Mouse (Mus musculus) inflammation-experienced regulatory T-cells, adult 16 weeks (primary cell): ENCODE results near the gene Memo1. TPM values are rescaled to one million over a fixed set of nuclear protein-coding genes. Genes with fewer than 3 reads are reported as not detected.

Source experiments
- polyA plus RNA-seq: library from polyadenylated mRNA; unstranded; fragments of 100-300 nt; shearing (Covaris generic); gene quantifications from one replicate; pipeline ENCODE4 v1.2.1, GENCODE M21; 2017

The Memo1 gene
- 43.4 TPM for polyA plus RNA-seq

DNA sequence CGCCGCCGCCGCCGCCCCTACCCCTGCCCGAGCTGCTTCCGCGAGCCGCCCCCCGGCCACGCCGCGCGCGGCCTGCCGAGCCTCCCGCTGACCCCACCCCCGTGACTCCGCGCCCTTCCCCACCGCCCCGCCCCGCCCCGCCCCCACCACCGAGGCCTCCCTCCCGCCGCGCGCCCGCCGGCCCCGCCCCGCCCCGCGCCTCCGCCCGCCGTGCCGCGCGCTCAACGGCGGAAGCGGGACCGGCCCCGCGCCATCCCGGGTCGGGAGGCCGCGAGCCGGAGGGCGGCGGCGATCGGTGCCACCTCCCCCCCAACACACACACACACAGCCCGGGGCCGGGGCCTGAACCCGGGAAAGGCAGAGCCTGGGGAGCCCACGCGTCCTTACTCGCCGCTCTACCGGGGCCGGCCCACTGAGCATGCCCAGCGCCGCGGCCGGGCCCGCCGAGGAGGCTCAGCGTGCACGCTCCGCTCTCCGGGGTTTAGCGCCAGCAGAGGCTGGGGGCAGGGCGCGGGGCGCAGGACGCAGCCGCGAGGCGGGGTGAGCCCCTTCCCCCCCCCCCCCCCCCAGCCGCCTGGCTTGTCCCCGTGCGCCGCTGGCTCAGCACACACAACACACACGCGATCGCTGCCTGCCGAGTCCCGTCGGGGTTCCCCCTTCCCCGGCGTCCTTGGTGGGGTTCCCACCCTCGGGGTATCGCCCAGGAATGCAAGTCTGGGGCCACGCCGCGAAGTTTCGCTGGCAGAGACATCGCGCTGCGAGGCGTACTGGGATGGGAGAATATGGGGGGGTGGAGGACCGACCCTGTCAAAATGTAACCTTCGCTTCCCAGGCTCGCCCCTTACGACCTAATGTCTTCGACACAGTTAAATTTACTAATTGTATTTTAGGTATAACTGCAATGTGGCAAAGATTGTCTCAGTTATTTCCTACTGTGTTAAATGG, at the start of gene Memo1:
Gene Memo1 (minus strand): TSS at position 496 of the 945 bp plus-strand sequence.

GRCm38 (mm10) chr17:74338937-74339804, 43.9 kb upstream of the Memo1 start, which contains the start of gene Spast:
Spast (plus strand) TSS chr17:74338987.

GRCm38 (mm10) chr17:74323844-74324243, 28.5 kb upstream of the Memo1 start, which contains the start of gene Dpy30:
Dpy30 (minus strand) TSS chr17:74323944.

Other genes with a start within 250 kb of the Memo1 start
- not detected for gene Srd5a2, start 247.6 kb downstream of the Memo1 start, polyA plus RNA-seq
- 120 TPM for gene Dpy30, start 28.4 kb upstream of the Memo1 start, polyA plus RNA-seq
- 9.3 TPM for gene Spast, start 43.5 kb upstream of the Memo1 start, polyA plus RNA-seq
- gene Slc30a6, start 100.1 kb upstream of the Memo1 start, polyA plus RNA-seq = 39.9 TPM
- gene Nlrc4, start 163.6 kb upstream of the Memo1 start, polyA plus RNA-seq = 2.2 TPM
- 27.2 TPM for gene Yipf4, start 194.0 kb upstream of the Memo1 start, polyA plus RNA-seq
- 42.1 TPM for gene Birc6, start 232.8 kb upstream of the Memo1 start, polyA plus RNA-seq